Mouse (Mus musculus) thymus, adult 2 months (tissue): ENCODE measurements around the gene Akap13. TPM values are rescaled to one million over a fixed set of nuclear protein-coding genes. Genes with fewer than 3 reads are reported as not detected.

Source experiments
- DNase-seq: peaks from one replicate; pipeline ENCODE4 v3.0.0; 2021
- H3K27ac ChIP-seq: fragments of 200-500 bp; 2 replicates; pipeline ENCODE4 v1.5.1; 2012; ENCODE audit warnings: low read length, control low read depth; ENCODE audit not compliant: control insufficient read depth, insufficient read depth
- H3K27me3 ChIP-seq: fragments of 200-500 bp; 2 replicates; pipeline ENCODE4 v1.6.1; 2012; ENCODE audit warnings: mild to moderate bottlenecking, low read length, moderate library complexity, mixed read lengths; ENCODE audit not compliant: control insufficient read depth, insufficient read depth
- H3K36me3 ChIP-seq: fragments of 200-500 bp; 2 replicates; pipeline ENCODE4 v1.6.1; 2012; ENCODE audit warnings: mild to moderate bottlenecking, low read length, moderate library complexity; ENCODE audit not compliant: control insufficient read depth, insufficient read depth
- H3K4me1 ChIP-seq: fragments of 200-500 bp; replicated peaks from 2 replicates; pipeline ENCODE4 v1.6.1; 2012; ENCODE audit warnings: low read length; ENCODE audit not compliant: control insufficient read depth, insufficient read depth
- H3K4me3 ChIP-seq: fragments of 200-500 bp; 2 replicates; pipeline ENCODE4 v1.5.1; 2012; ENCODE audit warnings: mild to moderate bottlenecking, low read length, control low read depth, moderate library complexity; ENCODE audit not compliant: control insufficient read depth, insufficient read depth
- CTCF ChIP-seq: fragments of 200-500 bp; IDR thresholded peaks from 2 replicates; pipeline ENCODE4 v1.5.1; 2012; ENCODE audit warnings: mild to moderate bottlenecking, control low read depth, low read length, moderate library complexity, borderline replicate concordance; ENCODE audit not compliant: control insufficient read depth, poor library complexity, insufficient read depth; ENCODE audit errors: extremely low read depth
- POLR2A ChIP-seq: fragments of 200-500 bp; IDR thresholded peaks from 2 replicates; pipeline ENCODE4 v1.6.1; 2012; ENCODE audit warnings: mild to moderate bottlenecking, low read length, control low read depth, moderate library complexity; ENCODE audit not compliant: control insufficient read depth, poor library complexity, insufficient read depth; ENCODE audit errors: extremely low read depth
- WGBS: fragments of 180-500 bp; shearing (Covaris S2); methylation state at CpG from one replicate; pipeline ENCODE4 v1.1.7; 2018; 5-methylcytosine and 5-hydroxymethylcytosine counted together
- polyA plus RNA-seq: library from polyadenylated mRNA; depleted of rRNA; stranded (reverse); fragments of >200 nt; gene quantifications from 2 replicates; pipeline ENCODE4 v1.2.3, GENCODE M21; 2012

Akap13 gene
- polyA plus RNA-seq, 1 experiment: 47.8 TPM

DNA sequence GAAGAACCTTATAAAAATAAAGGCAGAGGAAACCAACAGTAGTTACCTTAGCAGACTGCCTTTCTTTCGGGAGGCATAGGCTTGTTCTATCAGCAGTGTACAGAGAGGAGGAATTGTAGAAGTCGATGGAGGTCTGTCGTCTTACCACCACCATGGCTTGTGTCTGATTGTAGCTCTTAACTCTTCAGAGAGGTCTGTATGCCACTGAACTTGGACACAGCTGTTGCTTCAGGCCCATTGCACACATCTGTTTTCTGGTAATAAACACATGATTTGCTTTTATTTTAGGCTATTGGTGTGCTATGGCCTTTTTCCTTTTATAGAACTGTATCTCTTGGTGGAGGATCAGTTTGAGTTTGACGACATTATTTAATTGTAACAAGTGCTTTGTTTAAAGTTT is 51.3 kb downstream of the Akap13 start:
- H3K27ac ChIP-seq: no peak overlapping the region
- WGBS: 98% methylated on average over 4 of the region's 4 CpGs
- 0 out of 2 replicates have a peak, but pooled peaks cover 2% of the 10 kb centered on the region for H3K4me1 ChIP-seq
- no peaks in the 10 kb centered on the region for H3K27me3 ChIP-seq
- no peaks in the 10 kb centered on the region for H3K36me3 ChIP-seq
- H3K4me3 ChIP-seq: no peak overlapping the region
- TF ChIP-seq POLR2A: no peak
- no peak for TF ChIP-seq CTCF
- DNase-seq: no peak

DNA sequence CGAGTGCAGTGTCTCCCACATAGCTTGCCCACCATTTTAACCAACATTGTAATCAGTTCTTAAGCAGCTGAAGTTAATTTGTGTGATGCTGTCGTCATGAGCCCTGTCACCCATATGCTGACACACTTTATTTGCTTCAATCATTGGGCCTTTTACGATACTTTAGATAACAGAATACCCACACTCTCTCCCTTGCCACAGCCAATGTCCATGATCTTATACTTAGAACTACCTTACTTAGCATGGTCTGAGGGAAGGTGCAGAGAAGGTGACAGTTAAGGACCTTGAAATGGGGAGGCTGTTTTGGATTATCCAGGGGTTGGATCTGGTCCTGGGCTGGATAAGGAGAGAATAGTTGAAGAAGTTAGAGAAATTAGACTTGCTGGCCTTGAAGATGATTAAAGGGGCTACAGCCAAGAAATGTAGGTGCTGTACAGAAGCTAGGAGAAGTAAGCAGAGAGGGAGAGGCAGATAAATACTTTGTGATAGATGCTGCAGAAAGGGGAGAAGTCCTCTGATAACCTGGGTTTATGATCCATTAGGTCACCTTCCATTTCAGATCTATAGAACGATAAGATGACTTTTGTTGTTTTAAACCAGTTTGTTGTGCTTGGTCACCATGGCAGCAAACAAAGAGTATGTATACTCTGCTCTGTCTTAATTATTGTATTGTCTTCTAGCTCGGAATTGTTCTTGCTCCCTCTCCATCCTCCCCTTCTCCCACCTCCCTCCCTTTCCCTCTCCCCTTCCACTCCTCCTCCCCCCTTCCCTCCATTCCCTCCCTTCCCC is 53.9 kb downstream of the Akap13 start:
- DNase-seq: no peak
- H3K27me3 ChIP-seq: no peaks in the 10 kb centered on the region
- H3K4me3 ChIP-seq: no peak overlapping the region
- no peak overlapping the region; the same call in 1 of the 2 replicates for H3K27ac ChIP-seq
- H3K36me3 ChIP-seq: no peaks in the 10 kb centered on the region
- TF ChIP-seq CTCF (no peak), POLR2A (no peak)
- 92% methylated on average over 5 of the region's 5 CpGs for WGBS
- H3K4me1 ChIP-seq: 0 out of 2 replicates have a peak, but pooled peaks cover 2% of the 10 kb centered on the region

DNA sequence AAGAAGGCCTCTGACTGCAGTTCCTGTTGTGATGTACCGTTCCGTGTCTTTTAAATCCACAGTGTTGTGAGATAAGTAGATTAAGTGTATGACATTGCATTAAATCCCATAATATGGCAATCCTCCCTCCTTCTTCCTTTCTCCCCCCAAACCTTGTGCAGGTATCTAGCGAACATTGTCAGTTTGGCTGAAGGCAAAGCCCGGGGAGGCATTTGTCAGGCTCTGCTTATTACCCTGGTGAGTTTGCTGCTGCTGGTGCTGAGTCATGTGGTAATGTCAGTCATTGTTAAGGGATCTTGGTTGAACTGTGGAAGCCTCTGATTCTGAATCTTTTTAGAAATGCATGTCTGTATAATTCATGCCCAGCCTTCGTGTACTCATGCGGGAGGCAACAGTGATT is 60.1 kb downstream of the Akap13 start:
- Histone ChIP-seq H3K4me1 (0 out of 2 replicates have a peak, but pooled peaks cover 2% of the 10 kb centered on the region), H3K27me3 (no peaks in the 10 kb centered on the region), H3K27ac (no peak overlapping the region), H3K36me3 (no peaks in the 10 kb centered on the region), H3K4me3 (no peak overlapping the region)
- DNase-seq: no peak
- WGBS: 93% methylated on average over 6 of the region's 6 CpGs
- no peak for TF ChIP-seq POLR2A
- TF ChIP-seq CTCF: no peak

DNA sequence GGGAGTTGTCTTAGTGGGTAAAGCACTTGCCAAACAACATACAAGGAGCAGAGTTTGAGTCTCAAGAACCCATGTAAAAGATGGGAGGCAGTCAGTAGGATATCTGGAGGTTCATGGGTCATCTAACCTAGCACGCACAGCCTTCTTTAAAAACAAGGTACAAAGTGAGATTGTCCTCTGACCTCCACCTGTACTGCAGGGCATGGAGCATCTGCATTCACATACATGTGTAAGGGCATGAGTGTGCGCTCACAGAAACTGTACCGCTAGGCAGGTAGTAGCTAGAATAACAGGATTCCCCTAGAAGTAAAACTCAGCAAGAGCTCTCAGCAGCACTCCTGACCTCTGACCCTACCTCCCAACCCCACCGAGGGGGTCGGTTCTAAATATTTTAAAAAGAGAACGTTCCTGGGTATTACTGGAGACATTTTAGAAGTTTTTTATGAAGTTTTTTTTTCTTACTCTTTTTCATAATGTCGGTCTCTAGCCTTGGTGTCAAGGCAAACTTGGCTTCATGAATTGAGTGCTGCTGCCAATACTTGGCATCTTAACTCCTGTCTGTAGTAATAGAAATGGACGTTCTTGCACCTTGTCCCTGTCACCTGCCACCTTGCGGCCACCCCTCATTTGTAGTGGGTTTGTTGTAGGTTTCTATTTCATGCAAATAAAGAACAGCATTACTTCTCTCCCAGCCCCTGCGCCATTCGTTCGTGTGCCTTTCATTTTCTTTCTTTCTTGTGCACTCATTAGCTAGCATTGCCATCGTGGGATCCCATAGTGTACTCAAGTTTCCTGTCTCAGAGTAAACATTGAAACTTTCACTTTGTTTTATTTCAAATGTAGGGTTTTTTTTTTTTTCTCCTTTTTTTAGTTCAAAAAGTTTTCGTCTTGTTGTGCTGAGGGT is 61.6 kb downstream of the Akap13 start:
- no peaks in the 10 kb centered on the region for H3K36me3 ChIP-seq

DNA sequence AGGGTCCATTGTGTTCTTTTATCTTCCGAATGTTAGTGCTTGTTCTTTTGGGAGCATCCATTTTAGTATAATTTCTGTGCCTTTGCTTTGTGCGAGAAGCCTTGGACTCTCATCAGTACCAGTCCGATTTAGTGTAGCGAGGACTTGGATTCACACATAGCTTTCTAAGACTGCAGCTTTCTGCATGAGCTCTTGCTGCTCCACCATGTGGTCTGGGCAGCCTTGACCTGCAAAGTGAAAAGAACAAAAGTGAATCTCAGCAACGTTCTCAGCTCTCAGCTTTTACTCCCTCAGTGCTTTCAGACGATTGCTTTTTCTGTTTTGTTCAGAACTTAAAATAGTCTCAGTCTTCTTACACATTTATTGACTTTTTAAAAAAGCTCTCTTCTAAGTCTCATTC is 65.2 kb downstream of the Akap13 start:
- DNase-seq: no peak
- H3K27me3 ChIP-seq: no peaks in the 10 kb centered on the region
- H3K4me3 ChIP-seq: no peak overlapping the region
- no peak for TF ChIP-seq POLR2A
- no peak for TF ChIP-seq CTCF
- 94% methylated on average over 6 of the region's 6 CpGs for WGBS
- no peak overlapping the region for H3K27ac ChIP-seq
- H3K36me3 ChIP-seq: no peaks in the 10 kb centered on the region
- 0 out of 2 replicates have a peak, but pooled peaks cover 2% of the 10 kb centered on the region for H3K4me1 ChIP-seq

More for the DNA sequence above, 61.6 kb downstream of the Akap13 start:
- H3K27me3 ChIP-seq: no peaks in the 10 kb centered on the region
- 0 out of 2 replicates have a peak, but pooled peaks cover 2% of the 10 kb centered on the region for H3K4me1 ChIP-seq
- no peak for TF ChIP-seq POLR2A
- no peak for TF ChIP-seq CTCF
- no peak for DNase-seq
- no peak overlapping the region for H3K27ac ChIP-seq
- H3K4me3 ChIP-seq: no peak overlapping the region
- 85% methylated on average over 14 of the region's 14 CpGs for WGBS

DNA sequence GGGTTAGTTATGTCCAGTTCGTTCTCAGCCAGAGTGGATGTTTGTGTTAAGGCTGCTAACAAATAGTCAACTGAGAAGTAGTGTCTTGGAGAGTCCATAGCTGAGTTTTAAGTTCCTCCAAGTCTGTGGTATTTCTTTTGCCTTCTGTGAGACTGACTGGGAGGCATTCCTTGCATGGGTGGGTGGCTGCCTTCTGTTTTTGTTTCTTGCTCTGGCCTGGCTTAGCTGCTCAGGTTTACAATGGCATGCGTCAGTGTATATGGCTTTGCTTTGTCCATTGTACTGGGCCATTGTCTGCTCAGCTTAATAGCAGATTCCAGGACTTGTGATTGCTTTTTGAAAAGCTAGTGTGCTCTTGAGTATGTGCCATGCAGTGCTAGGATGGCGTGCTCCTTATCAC is 65.9 kb downstream of the Akap13 start:
- Histone ChIP-seq H3K4me1 (0 out of 2 replicates have a peak, but pooled peaks cover 2% of the 10 kb centered on the region), H3K4me3 (no peak overlapping the region), H3K36me3 (no peaks in the 10 kb centered on the region), H3K27me3 (no peaks in the 10 kb centered on the region), H3K27ac (no peak overlapping the region)
- TF ChIP-seq POLR2A (no peak), CTCF (no peak)
- 95% methylated on average over 3 of the region's 3 CpGs for WGBS
- no peak for DNase-seq
